Mouse (Mus musculus) ovary, postnatal 36 days (tissue): ENCODE results near the gene Cacna2d1.

Experiments
- DNase-seq: peaks from one replicate; pipeline ENCODE4 v3.0.0; 2022; ENCODE audit warnings: low spot score, mixed read lengths

The Cacna2d1 gene

GRCm38 (mm10) chr5:15983354-15983753 lies 48.9 kb downstream of the Cacna2d1 start:
- no peak for DNase-seq

- DNase-seq = no peak
These were observed 50.9 kb downstream of the Cacna2d1 start for GRCm38 (mm10) chr5:15985228-15985858.

- no peak for DNase-seq
These were observed 51.4 kb downstream of the Cacna2d1 start for GRCm38 (mm10) chr5:15985901-15986300.

- DNase-seq = no peak
These were observed 57.1 kb downstream of the Cacna2d1 start for GRCm38 (mm10) chr5:15991428-15992139.

- no peak for DNase-seq
These were observed 58.9 kb downstream of the Cacna2d1 start for GRCm38 (mm10) chr5:15993252-15993944.

GRCm38 (mm10) chr5:15997190-15997589 lies 62.7 kb downstream of the Cacna2d1 start:
- DNase-seq = no peak

GRCm38 (mm10) chr5:15997769-15998168 lies 63.3 kb downstream of the Cacna2d1 start:
- DNase-seq = no peak

- no peak for DNase-seq
These were observed 66.4 kb downstream of the Cacna2d1 start for GRCm38 (mm10) chr5:16000917-16001316.

- no peak for DNase-seq
These were observed 68.1 kb downstream of the Cacna2d1 start for GRCm38 (mm10) chr5:16002431-16003063.

GRCm38 (mm10) chr5:16004305-16004704 lies 69.8 kb downstream of the Cacna2d1 start:
- no peak for DNase-seq

- DNase-seq = no peak
These were observed 72.5 kb downstream of the Cacna2d1 start for GRCm38 (mm10) chr5:16006964-16007363.

- DNase-seq = no peak
These were observed 79.2 kb downstream of the Cacna2d1 start for GRCm38 (mm10) chr5:16013649-16014048.

- DNase-seq = no peak
These were observed 79.9 kb downstream of the Cacna2d1 start for GRCm38 (mm10) chr5:16014392-16014791.

- no peak for DNase-seq
These were observed 90.3 kb downstream of the Cacna2d1 start for GRCm38 (mm10) chr5:16024626-16025417.

GRCm38 (mm10) chr5:16028881-16029280 lies 94.4 kb downstream of the Cacna2d1 start:
- DNase-seq = no peak

GRCm38 (mm10) chr5:16029481-16029880 lies 95.0 kb downstream of the Cacna2d1 start:
- DNase-seq = no peak

- no peak for DNase-seq
These were observed 99.1 kb downstream of the Cacna2d1 start for GRCm38 (mm10) chr5:16033569-16033968.

- no peak for DNase-seq
These were observed 100.8 kb downstream of the Cacna2d1 start for GRCm38 (mm10) chr5:16035259-16035658.

- DNase-seq = no peak
These were observed 110.8 kb downstream of the Cacna2d1 start for GRCm38 (mm10) chr5:16045147-16045878.

GRCm38 (mm10) chr5:16047452-16048191 lies 113.1 kb downstream of the Cacna2d1 start:
- DNase-seq = no peak
